Mouse (Mus musculus): ENCODE results near the gene Chst14. TPM values are rescaled to one million over a fixed set of nuclear protein-coding genes. Genes with fewer than 3 reads are reported as not detected.
A peak's percentile ranks its signal among the peaks of the same experiment; 100 is the strongest.

Gene Chst14
- polyA plus RNA-seq, 1 experiment from 2014 or later: 23.4 TPM

GRCm38 (mm10) chr2:118912706-118913105, 13.6 kb upstream of the Chst14 start:
- no peak overlapping the region for H3K27ac ChIP-seq (ENCODE audit: low read depth, low read length)
- no peak for DNase-seq (ENCODE audit: low spot score)
- 77% methylated on average over 8 of the region's 8 CpGs for WGBS
- H3K9me3 ChIP-seq (ENCODE audit: control insufficient read depth, low read length): no peaks in the 10 kb centered on the region
- H3K9ac ChIP-seq (ENCODE audit: low read length): no peak overlapping the region
- H3K4me2 ChIP-seq (ENCODE audit: low read depth): no peak overlapping the region
- peaks cover 7% of the 10 kb centered on the region; the same call in 1 of the 2 replicates for H3K4me1 ChIP-seq (ENCODE audit: control insufficient read depth, insufficient read depth, low read length)
- H3K27me3 ChIP-seq (ENCODE audit: control insufficient read depth, insufficient read depth, low read length): no peaks in the 10 kb centered on the region
- ATAC-seq (ENCODE audit: insufficient read depth, low FRiP score, low TSS enrichment): no peak
- no peaks in the 10 kb centered on the region for H3K36me3 ChIP-seq (ENCODE audit: control insufficient read depth, insufficient read depth, low read length)
- H3K4me3 ChIP-seq (ENCODE audit: low read depth, low read length): no peak overlapping the region

- no peaks in the 10 kb centered on the region for H3K27me3 ChIP-seq (ENCODE audit: control insufficient read depth, insufficient read depth, low read length)
- H3K4me2 ChIP-seq (ENCODE audit: low read depth): no peak overlapping the region
- WGBS: 77% methylated on average over 11 of the region's 11 CpGs
- H3K36me3 ChIP-seq (ENCODE audit: control insufficient read depth, insufficient read depth, low read length): no peaks in the 10 kb centered on the region
- H3K4me1 ChIP-seq (ENCODE audit: control insufficient read depth, insufficient read depth, low read length): peaks cover 7% of the 10 kb centered on the region; the same call in 1 of the 2 replicates
- H3K27ac ChIP-seq (ENCODE audit: low read depth, low read length): no peak overlapping the region
- ATAC-seq (ENCODE audit: insufficient read depth, low FRiP score, low TSS enrichment) (no peak), DNase-seq (ENCODE audit: low spot score) (no peak)
- no peaks in the 10 kb centered on the region for H3K9me3 ChIP-seq (ENCODE audit: control insufficient read depth, low read length)
- H3K9ac ChIP-seq (ENCODE audit: low read length): no peak overlapping the region
- H3K4me3 ChIP-seq (ENCODE audit: low read depth, low read length): no peak overlapping the region
These were observed 12.6 kb upstream of the Chst14 start for GRCm38 (mm10) chr2:118913551-118914276.

- Histone ChIP-seq H3K36me3 (ENCODE audit: control insufficient read depth, insufficient read depth, low read length) (no peaks in the 10 kb centered on the region), H3K9ac (ENCODE audit: low read length) (no peak overlapping the region), H3K27me3 (ENCODE audit: control insufficient read depth, insufficient read depth, low read length) (no peaks in the 10 kb centered on the region), H3K4me3 (ENCODE audit: low read depth, low read length) (no peak overlapping the region), H3K4me1 (ENCODE audit: control insufficient read depth, insufficient read depth, low read length) (peaks cover 7% of the 10 kb centered on the region; the same call in 1 of the 2 replicates), H3K27ac (ENCODE audit: low read depth, low read length) (no peak overlapping the region), H3K4me2 (ENCODE audit: low read depth) (no peak overlapping the region), H3K9me3 (ENCODE audit: control insufficient read depth, low read length) (no peaks in the 10 kb centered on the region)
- WGBS: 54% methylated on average over 8 of the region's 8 CpGs
- DNase-seq (ENCODE audit: low spot score) (no peak), ATAC-seq (ENCODE audit: insufficient read depth, low FRiP score, low TSS enrichment) (no peak)
These were observed 11.6 kb upstream of the Chst14 start for GRCm38 (mm10) chr2:118914685-118915084.

GRCm38 (mm10) chr2:118916436-118916835, 9.9 kb upstream of the Chst14 start:
- 92% methylated on average over 17 of the region's 17 CpGs for WGBS
- Histone ChIP-seq H3K4me1 (ENCODE audit: control insufficient read depth, insufficient read depth, low read length) (peaks cover 7% of the 10 kb centered on the region; the same call in 1 of the 2 replicates), H3K4me3 (ENCODE audit: low read depth, low read length) (no peak overlapping the region), H3K36me3 (ENCODE audit: control insufficient read depth, insufficient read depth, low read length) (peaks cover 4% of the 10 kb centered on the region; the same call in 1 of the 2 replicates), H3K9ac (ENCODE audit: low read length) (no peak overlapping the region), H3K9me3 (ENCODE audit: control insufficient read depth, low read length) (no peaks in the 10 kb centered on the region), H3K4me2 (ENCODE audit: low read depth) (no peak overlapping the region), H3K27ac (ENCODE audit: low read depth, low read length) (no peak overlapping the region), H3K27me3 (ENCODE audit: control insufficient read depth, insufficient read depth, low read length) (no peaks in the 10 kb centered on the region)
- no peak for DNase-seq (ENCODE audit: low spot score)
- no peak for ATAC-seq (ENCODE audit: insufficient read depth, low FRiP score, low TSS enrichment)

GRCm38 (mm10) chr2:118918543-118918942, 7.8 kb upstream of the Chst14 start:
- Histone ChIP-seq H3K4me2 (ENCODE audit: low read depth) (no peak overlapping the region), H3K4me3 (ENCODE audit: low read depth, low read length) (no peak overlapping the region), H3K36me3 (ENCODE audit: control insufficient read depth, insufficient read depth, low read length) (peaks cover 9% of the 10 kb centered on the region; the same call in 1 of the 2 replicates), H3K9ac (ENCODE audit: low read length) (no peak overlapping the region), H3K27ac (ENCODE audit: low read depth, low read length) (no peak overlapping the region), H3K4me1 (ENCODE audit: control insufficient read depth, insufficient read depth, low read length) (peaks cover 2% of the 10 kb centered on the region; the same call in 1 of the 2 replicates), H3K27me3 (ENCODE audit: control insufficient read depth, insufficient read depth, low read length) (no peaks in the 10 kb centered on the region), H3K9me3 (ENCODE audit: control insufficient read depth, low read length) (no peaks in the 10 kb centered on the region)
- WGBS: 67% methylated on average over 1 of the region's 1 CpGs
- ATAC-seq (ENCODE audit: insufficient read depth, low FRiP score, low TSS enrichment) (no peak), DNase-seq (ENCODE audit: low spot score) (no peak)

- 70% methylated on average over 3 of the region's 3 CpGs for WGBS
- no peak overlapping the region for H3K9ac ChIP-seq (ENCODE audit: low read length)
- DNase-seq (ENCODE audit: low spot score) (no peak), ATAC-seq (ENCODE audit: insufficient read depth, low FRiP score, low TSS enrichment) (no peak)
- no peak overlapping the region for H3K4me2 ChIP-seq (ENCODE audit: low read depth)
- H3K4me3 ChIP-seq (ENCODE audit: low read depth, low read length): no peak overlapping the region
- H3K27ac ChIP-seq (ENCODE audit: low read depth, low read length): no peak overlapping the region
- no peaks in the 10 kb centered on the region for H3K4me1 ChIP-seq (ENCODE audit: control insufficient read depth, insufficient read depth, low read length)
- peaks cover 9% of the 10 kb centered on the region; the same call in 1 of the 2 replicates for H3K36me3 ChIP-seq (ENCODE audit: control insufficient read depth, insufficient read depth, low read length)
- no peaks in the 10 kb centered on the region for H3K9me3 ChIP-seq (ENCODE audit: control insufficient read depth, low read length)
- H3K27me3 ChIP-seq (ENCODE audit: control insufficient read depth, insufficient read depth, low read length): no peaks in the 10 kb centered on the region
These were observed 5.9 kb upstream of the Chst14 start for GRCm38 (mm10) chr2:118920428-118920827.

GRCm38 (mm10) chr2:118925952-118926351, 344 bp upstream of the Chst14 start:
- H3K27me3 ChIP-seq (ENCODE audit: control insufficient read depth, insufficient read depth, low read length): no peaks in the 10 kb centered on the region
- peaks cover 5% of the 10 kb centered on the region; the same call in 1 of the 2 replicates for H3K36me3 ChIP-seq (ENCODE audit: control insufficient read depth, insufficient read depth, low read length)
- H3K9me3 ChIP-seq (ENCODE audit: control insufficient read depth, low read length): no peaks in the 10 kb centered on the region
- H3K4me1 ChIP-seq (ENCODE audit: control insufficient read depth, insufficient read depth, low read length): peaks cover 14% of the 10 kb centered on the region
- no peak overlapping the region for H3K27ac ChIP-seq (ENCODE audit: low read depth, low read length)
- DNase-seq (ENCODE audit: low spot score) (no peak), ATAC-seq (ENCODE audit: insufficient read depth, low FRiP score, low TSS enrichment) (peak; percentile 70)
- peak overlapping the region; percentile 81 for H3K4me2 ChIP-seq (ENCODE audit: low read depth)
- 0% methylated on average over 6 of the region's 6 CpGs for WGBS
- peak overlapping the region; percentile 84 for H3K9ac ChIP-seq (ENCODE audit: low read length)
- H3K4me3 ChIP-seq (ENCODE audit: low read depth, low read length): peak overlapping the region; percentile 68

GRCm38 (mm10) chr2:118926998-118927739, 873 bp downstream of the Chst14 start:
- ATAC-seq (ENCODE audit: insufficient read depth, low FRiP score, low TSS enrichment) (no peak), DNase-seq (ENCODE audit: low spot score) (no peak)
- Histone ChIP-seq H3K4me2 (ENCODE audit: low read depth) (peak overlapping the region; percentile 81), H3K36me3 (ENCODE audit: control insufficient read depth, insufficient read depth, low read length) (peaks cover 5% of the 10 kb centered on the region; the same call in 1 of the 2 replicates), H3K4me3 (ENCODE audit: low read depth, low read length) (peak overlapping the region; percentile 68), H3K9me3 (ENCODE audit: control insufficient read depth, low read length) (no peaks in the 10 kb centered on the region), H3K9ac (ENCODE audit: low read length) (peak overlapping the region; percentile 84), H3K4me1 (ENCODE audit: control insufficient read depth, insufficient read depth, low read length) (peaks cover 14% of the 10 kb centered on the region), H3K27me3 (ENCODE audit: control insufficient read depth, insufficient read depth, low read length) (no peaks in the 10 kb centered on the region), H3K27ac (ENCODE audit: low read depth, low read length) (no peak overlapping the region)
- 31% methylated on average over 31 of the region's 31 CpGs for WGBS

All from neural tube, embryonic 11.5 days (tissue).